ENCODE assay signal across 29 mouse cellular contexts in the genomic region with DNA sequence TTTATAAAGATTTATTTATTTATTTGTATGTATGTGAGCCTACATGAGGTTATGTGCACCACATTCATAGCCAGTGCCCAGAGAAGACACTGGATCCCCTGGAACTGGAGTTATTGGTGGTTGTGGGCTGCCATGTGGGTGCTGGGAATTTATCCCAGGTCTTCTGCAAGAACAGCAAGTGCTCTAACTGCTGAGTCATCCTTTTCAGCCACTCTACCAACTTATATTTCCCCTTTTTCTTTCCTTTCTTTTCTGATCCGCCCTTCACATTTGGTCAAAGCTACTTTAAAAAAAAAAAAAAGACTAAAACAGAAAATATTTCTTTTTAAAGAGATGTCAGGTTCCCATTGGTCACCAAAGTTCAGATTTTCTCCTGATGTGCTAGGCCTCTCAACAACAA.
"Had no signal": no experiment of that assay in that cellular context is flagged by ENCODE, and none has a peak within 500 bp of the region (broad histone marks: within the 10 kb centered on the region; RNA-seq: fewer than 3 reads in every experiment).

No protein-coding gene starts in this region.

- H3K4me2 ChIP-seq: limb, embryonic 12.5 days; limb, embryonic 13.5 days; limb, embryonic 15.5 days; liver, embryonic 11.5 days; liver, embryonic 12.5 days; liver, embryonic 13.5 days; liver, embryonic 15.5 days; lung, embryonic 14.5 days; lung, embryonic 15.5 days; midbrain, embryonic 11.5 days; midbrain, embryonic 12.5 days; midbrain, embryonic 13.5 days; midbrain, embryonic 15.5 days had no signal

- H3K36me3 ChIP-seq: limb, embryonic 10.5 days; limb, embryonic 12.5 days; limb, embryonic 13.5 days; limb, embryonic 15.5 days; liver, embryonic 12.5 days; liver, embryonic 13.5 days; liver, embryonic 15.5 days; lung, embryonic 15.5 days; midbrain, embryonic 10.5 days; midbrain, embryonic 12.5 days; midbrain, embryonic 13.5 days; midbrain, embryonic 15.5 days had no signal

- DNase-seq: left cerebral cortex, postnatal 4 days; liver; liver, embryonic 13.5 days; liver, postnatal 0 days; lung, adult 18-20 months; lung, adult 2 months; lung, embryonic 14.5 days; lung, postnatal 10 days; lung, postnatal 14 days; lung, postnatal 36 days; lung, postnatal 4 days; midbrain, embryonic 14.5 days had no signal

- H3K9me3 ChIP-seq: limb, embryonic 10.5 days; limb, embryonic 12.5 days; limb, embryonic 13.5 days; limb, embryonic 15.5 days; liver, embryonic 12.5 days; liver, embryonic 13.5 days; liver, embryonic 15.5 days; lung, embryonic 15.5 days; megakaryocyte, embryonic 14.5 days; midbrain, embryonic 10.5 days; midbrain, embryonic 12.5 days; midbrain, embryonic 13.5 days; midbrain, embryonic 15.5 days had no signal

- H3K4me3 ChIP-seq: limb, embryonic 10.5 days; limb, embryonic 12.5 days; limb, embryonic 13.5 days; limb, embryonic 15.5 days; liver, embryonic 12.5 days; liver, embryonic 13.5 days; liver, embryonic 15.5 days; lung, embryonic 15.5 days; megakaryocyte, embryonic 14.5 days; midbrain, embryonic 10.5 days; midbrain, embryonic 12.5 days; midbrain, embryonic 13.5 days; midbrain, embryonic 15.5 days; myocyte had no signal

- H3K27ac ChIP-seq: limb, embryonic 10.5 days; limb, embryonic 12.5 days; limb, embryonic 13.5 days; limb, embryonic 15.5 days; liver, embryonic 12.5 days; liver, embryonic 13.5 days; liver, embryonic 14.5 days; liver, embryonic 15.5 days; lung, embryonic 15.5 days; macrophage; midbrain, embryonic 10.5 days; midbrain, embryonic 12.5 days; midbrain, embryonic 13.5 days; midbrain, embryonic 15.5 days had no signal

- H3K27me3 ChIP-seq: limb, embryonic 12.5 days; limb, embryonic 13.5 days; limb, embryonic 15.5 days; liver, embryonic 12.5 days; liver, embryonic 13.5 days; liver, embryonic 15.5 days; lung, embryonic 15.5 days; megakaryocyte, embryonic 14.5 days; midbrain, embryonic 12.5 days; midbrain, embryonic 13.5 days; midbrain, embryonic 15.5 days had no signal

- H3K9ac ChIP-seq: limb, embryonic 12.5 days; limb, embryonic 13.5 days; limb, embryonic 15.5 days; liver, embryonic 12.5 days; liver, embryonic 13.5 days; liver, embryonic 14.5 days; liver, embryonic 15.5 days; liver, postnatal 0 days; lung, embryonic 14.5 days; lung, embryonic 15.5 days; midbrain, embryonic 12.5 days; midbrain, embryonic 13.5 days; midbrain, embryonic 15.5 days had no signal

- H3K4me1 ChIP-seq: limb, embryonic 10.5 days; limb, embryonic 12.5 days; limb, embryonic 13.5 days; limb, embryonic 15.5 days; liver, embryonic 12.5 days; liver, embryonic 13.5 days; liver, embryonic 15.5 days; lung, embryonic 15.5 days; megakaryocyte, embryonic 14.5 days; midbrain, embryonic 10.5 days; midbrain, embryonic 12.5 days; midbrain, embryonic 13.5 days; midbrain, embryonic 15.5 days had no signal
